Mouse (Mus musculus) frontal cortex, adult (tissue): ENCODE results near the gene Idh2.
A peak's percentile ranks its signal among the peaks of the same experiment; 100 is the strongest.

Source experiments
- ATAC-seq: cut with Nextera tagmentation; 2 replicates; pipeline ENCODE4 v1.9.2; 2017; ENCODE audit warnings: mild to moderate bottlenecking, moderate library complexity, mixed read lengths; ENCODE audit not compliant: low TSS enrichment

Gene Idh2

DNA sequence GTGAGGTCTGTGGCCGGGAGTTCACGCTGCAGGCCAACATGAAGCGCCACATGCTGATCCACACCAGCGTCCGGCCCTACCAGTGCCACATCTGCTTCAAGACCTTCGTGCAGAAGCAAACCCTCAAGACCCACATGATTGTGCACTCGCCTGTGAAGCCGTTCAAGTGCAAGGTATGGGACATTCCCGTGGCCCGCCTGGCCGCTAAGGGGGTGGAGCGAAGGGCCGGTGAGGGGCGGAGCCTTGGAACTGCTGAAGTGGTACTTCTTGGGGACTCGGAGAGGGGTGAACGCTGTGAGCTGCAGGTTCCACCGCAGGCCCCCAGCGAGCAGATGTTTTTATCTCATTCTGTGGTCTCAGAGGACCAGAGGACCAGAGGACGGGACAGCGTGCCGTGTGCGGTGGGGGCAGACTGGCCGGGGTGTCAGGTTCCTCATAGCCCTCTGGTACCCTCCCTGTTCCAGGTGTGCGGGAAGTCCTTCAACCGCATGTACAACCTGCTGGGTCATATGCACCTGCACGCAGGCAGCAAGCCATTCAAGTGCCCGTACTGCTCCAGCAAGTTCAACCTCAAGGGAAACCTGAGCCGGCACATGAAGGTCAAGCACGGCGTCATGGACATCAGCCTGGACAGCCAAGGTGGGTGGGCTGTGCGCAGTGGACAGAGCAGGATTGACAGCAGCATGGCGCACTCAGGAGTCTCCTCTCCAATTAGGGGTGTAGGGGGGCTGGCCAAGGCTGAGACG is 29.0 kb downstream of the Idh2 start:
- ATAC-seq: no peak

DNA sequence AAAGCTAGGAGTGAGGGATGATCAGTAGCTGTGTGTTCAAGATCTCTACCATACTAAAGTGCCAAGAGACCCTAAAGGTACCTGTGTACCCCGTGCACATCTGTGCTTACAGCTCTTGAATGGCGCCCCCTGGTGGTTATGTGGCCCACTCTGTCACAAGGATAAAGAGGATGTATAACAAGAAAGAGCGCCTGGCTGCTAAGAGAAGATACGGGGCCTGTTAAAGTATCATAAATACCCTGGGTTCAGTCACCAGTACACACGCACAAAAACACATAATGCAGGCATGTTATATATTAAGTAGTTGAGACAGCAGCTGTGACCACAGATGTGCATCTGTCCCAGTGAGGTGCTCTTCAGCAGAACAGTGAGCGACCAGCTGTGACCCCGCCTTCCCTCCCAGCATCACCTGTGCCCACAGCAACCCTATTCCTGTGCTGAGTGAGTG is 30.7 kb downstream of the Idh2 start:
- ATAC-seq: no peak

DNA sequence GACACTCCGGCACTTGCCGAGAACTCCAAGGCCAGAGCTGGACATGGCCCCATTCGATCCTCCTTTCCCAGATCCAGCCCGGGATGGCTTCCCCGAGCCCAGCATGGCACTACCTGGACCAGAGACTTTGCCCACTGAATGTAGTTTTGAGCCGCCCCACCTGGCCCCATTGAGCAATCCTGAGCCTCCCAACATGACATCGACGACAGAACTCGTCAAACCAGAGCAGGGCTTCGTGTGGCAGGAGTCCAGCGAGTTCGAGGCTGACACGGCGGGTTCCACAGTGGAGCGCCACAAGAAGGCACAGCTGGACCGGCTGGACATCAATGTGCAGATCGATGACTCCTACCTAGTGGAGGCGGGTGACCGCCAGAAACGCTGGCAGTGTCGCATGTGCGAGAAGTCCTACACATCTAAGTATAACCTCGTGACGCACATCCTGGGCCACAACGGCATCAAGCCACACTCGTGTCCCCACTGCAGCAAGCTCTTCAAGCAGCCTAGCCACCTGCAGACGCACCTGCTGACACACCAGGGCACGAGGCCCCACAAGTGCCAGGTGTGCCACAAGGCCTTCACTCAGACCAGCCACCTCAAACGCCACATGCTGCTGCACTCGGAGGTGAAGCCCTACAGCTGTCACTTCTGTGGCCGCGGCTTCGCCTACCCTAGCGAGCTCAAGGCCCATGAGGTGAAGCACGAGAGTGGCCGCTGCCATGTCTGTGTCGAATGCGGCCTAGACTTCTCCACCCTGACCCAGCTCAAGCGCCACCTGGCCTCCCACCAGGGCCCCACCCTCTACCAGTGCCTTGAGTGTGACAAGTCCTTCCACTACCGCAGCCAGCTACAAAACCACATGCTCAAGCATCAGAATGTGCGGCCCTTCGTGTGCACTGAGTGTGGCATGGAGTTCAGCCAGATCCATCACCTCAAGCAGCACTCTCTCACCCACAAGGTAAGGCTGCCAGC is 33.3 kb downstream of the Idh2 start:
- ATAC-seq: no peak

DNA sequence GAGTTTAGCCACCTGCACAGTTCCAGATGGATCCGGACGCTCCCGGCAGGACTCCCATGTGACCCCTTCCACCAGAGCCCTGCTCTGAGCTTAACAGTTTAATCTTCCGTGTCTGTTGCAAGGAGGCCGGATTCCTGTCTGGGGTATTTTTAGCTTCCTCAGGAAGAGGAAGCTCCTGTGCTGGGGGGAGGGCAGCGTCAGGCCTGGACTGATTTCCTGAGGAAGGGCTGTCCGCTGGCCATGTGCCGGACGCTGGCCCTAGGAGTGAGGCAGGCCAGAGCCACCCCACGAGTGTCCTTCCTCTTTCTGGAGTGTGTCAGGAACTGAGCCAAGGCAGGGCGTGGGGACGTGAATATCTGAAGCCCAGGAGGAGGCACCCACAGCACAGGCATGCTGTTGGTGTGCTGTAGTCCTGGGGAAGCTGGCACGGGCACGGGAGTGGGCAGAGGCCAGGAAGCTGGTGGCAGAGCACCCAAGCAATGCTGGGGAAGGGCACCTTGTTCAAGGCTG is 36.3 kb downstream of the Idh2 start:
- peak; percentile 53; the same call in 1 of the 2 replicates for ATAC-seq

GRCm38 (mm10) chr7:80077801-80078200 is 37.4 kb downstream of the Idh2 start:
- no peak for ATAC-seq

- no peak for ATAC-seq
These were observed 38.1 kb downstream of the Idh2 start for GRCm38 (mm10) chr7:80076961-80077716.

GRCm38 (mm10) chr7:80075946-80076583 is 39.1 kb downstream of the Idh2 start:
- ATAC-seq: no peak

DNA sequence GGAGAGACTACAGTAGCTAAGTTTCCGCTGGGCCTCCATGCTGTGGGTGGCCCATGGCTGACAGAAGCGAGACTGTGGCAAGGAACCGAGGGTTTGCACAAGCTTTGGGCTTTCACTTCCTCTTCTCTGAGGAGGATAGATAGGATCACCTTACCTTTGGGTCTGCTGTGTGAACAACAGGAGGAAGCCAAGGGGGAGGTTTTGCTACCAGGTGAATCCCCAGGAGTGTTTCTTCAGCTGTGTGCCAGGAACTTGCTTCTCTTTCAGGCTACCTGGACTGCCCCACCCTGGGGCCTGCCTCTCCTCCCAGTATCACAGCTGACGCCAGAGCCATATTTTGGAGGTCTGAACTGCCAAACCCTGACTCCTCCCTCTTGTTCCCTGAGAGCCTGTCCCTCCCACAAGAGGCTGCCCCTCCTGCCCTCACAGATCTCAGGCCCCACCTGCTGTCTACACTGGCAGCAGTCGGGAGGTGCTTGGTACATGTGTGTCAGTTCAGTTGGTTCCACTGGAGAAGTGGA is 40.2 kb downstream of the Idh2 start:
- no peak for ATAC-seq

DNA sequence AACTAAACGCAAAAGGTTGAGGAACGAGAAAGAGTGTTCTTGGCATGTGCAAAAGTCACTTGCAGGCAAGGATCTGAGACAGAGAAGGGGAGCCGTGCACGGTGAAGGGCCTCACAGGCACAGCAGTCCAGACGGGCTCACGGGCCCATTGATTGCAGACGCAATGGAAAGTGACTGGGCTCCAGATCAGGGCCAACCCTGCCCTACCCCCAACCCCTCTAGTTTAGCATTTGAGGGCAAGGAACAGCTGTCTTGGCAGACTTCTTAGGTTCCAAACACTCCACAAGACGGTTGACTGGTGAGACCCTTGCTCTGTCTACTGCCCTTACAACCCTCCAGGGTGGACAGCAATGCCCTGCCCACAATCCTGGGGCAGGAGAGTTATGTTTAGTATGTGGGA is 41.7 kb downstream of the Idh2 start:
- no peak for ATAC-seq

DNA sequence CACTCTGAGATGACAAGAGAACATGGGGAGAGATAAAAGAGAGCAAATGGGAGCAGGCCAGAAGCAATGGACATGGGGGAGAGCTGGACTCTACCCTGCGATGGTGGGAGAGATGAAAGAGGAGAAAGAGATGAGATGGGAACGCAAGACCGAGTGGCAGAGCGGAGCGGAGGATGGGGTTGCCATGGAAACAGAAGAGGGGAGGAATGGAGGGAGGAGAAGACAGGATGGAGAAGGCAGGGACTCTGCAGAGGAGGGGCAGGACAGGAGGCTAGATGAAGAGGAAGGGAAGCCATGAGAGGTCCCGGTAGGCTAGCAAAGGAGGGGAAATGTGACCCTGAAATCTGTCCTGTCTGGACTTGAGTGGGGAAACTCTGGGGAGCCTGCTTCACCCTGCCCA is 42.9 kb downstream of the Idh2 start:
- ATAC-seq: peak; percentile 73

GRCm38 (mm10) chr7:80071209-80071608 is 44.0 kb downstream of the Idh2 start:
- ATAC-seq: no peak

- peak; percentile 42 for ATAC-seq
These were observed 45.4 kb downstream of the Idh2 start for GRCm38 (mm10) chr7:80069615-80070327.

DNA sequence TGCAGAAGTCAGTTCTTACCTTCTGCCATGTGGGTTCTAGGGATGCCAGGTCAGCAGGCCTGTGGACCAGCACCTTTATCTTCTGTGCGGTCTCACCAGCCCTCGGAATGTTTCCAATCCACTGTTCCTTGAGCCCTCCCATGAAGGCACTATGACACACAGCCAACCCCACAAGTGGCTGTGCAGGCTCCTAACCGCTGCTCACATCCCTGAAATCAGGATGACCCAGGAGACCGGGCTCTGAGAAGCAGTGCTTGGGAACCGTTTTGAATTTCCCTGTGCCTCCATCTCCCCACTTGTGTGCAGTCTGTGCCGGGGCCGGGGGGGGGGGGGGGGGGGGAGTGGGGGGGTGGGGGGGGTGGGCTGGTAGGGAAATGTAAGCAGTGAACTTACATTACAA is 46.9 kb downstream of the Idh2 start:
- ATAC-seq: no peak

GRCm38 (mm10) chr7:80066675-80067455 is 48.3 kb downstream of the Idh2 start:
- peak; percentile 32 for ATAC-seq

- ATAC-seq: no peak
These were observed 49.9 kb downstream of the Idh2 start for GRCm38 (mm10) chr7:80065250-80065649.

- no peak for ATAC-seq
These were observed 51.1 kb downstream of the Idh2 start for GRCm38 (mm10) chr7:80063902-80064736.

DNA sequence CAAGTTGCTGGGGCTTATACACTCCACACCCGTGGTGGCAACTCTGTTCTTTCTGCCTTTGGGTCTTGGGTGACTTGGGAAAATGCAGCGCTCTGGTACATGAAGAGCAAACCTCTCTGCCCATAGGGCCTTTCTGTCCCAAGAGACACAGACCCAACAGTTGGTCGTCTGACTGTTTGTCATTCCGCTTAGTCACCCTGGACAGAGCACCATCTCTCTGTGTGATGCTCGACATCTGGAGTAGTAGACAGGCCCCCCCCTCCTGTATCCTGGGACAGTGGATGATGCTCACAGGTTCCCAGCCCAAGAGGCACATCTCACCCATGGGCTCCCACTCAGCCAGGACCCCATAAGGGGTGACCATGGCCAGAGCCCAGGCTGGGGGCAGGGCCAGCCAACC is 51.9 kb downstream of the Idh2 start:
- no peak for ATAC-seq

DNA sequence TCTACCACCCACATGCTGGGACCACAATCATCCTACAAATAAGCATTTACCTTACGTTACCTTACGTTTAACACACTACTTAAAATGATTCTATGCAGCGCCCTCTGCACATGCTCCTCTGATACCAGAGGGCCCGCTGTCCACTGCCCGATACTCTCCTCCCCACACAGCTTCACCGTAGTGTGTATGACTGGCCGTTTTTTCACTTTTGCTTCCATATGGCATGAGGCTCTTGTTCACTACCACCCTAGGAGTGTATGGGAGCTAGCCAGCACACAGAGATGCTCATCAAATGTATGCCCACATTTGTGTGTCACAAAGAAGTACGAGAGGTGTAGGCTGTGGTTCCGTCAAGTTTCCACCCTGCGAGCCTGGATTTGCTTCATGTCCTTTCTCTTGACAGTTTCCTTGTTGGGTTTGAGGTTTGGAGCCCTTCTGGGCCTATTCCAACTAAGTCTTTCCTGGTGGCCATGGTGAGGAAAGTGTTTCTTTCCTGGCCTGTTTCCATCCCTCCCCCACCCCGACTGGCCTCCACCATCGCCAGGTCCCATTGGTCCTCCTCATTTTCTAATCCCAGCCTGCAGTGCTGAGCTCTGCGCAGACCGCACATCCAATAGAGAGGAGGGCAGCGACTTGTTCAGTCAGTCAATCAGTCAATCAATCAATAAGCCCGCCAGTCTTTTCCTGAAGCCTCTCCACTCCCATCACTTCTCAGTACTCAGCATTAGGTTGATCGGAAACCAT is 52.9 kb downstream of the Idh2 start:
- ATAC-seq: no peak
